Mouse (Mus musculus) embryonic fibroblast, embryonic 13.5 days (primary cell): ENCODE results near the gene Psmg4. TPM values are rescaled to one million over a fixed set of nuclear protein-coding genes. Genes with fewer than 3 reads are reported as not detected.

Experiments used
- H3K27ac ChIP-seq: 2 replicates; pipeline ENCODE4 v1.5.1; 2012; ENCODE audit warnings: low read length, control low read depth, inconsistent platforms; ENCODE audit not compliant: insufficient read depth
- H3K4me1 ChIP-seq: 2 replicates; pipeline ENCODE4 v1.6.1; 2011; ENCODE audit warnings: low read length; ENCODE audit not compliant: control insufficient read depth, insufficient read depth
- H3K4me3 ChIP-seq: 2 replicates; pipeline ENCODE4 v1.5.1; 2011; ENCODE audit warnings: mild to moderate bottlenecking, control low read depth, low read length; ENCODE audit not compliant: insufficient read depth
- CTCF ChIP-seq: IDR thresholded peaks from 2 replicates; pipeline ENCODE4 v1.5.1; 2011; ENCODE audit warnings: mild to moderate bottlenecking, control low read depth, low read length, moderate library complexity, borderline replicate concordance; ENCODE audit not compliant: insufficient read depth
- POLR2A ChIP-seq: IDR thresholded peaks from 2 replicates; pipeline ENCODE4 v1.6.1; 2011; ENCODE audit warnings: low read depth, mild to moderate bottlenecking, control low read depth, low read length, moderate library complexity
- polyA plus RNA-seq: library from polyadenylated mRNA; stranded (reverse); fragments of >200 nt; gene quantifications from 2 replicates; pipeline ENCODE4 v1.2.4, GENCODE M21; 2011; ENCODE audit warnings: low read depth; ENCODE audit not compliant: missing spikeins, insufficient read length

The Psmg4 gene
- polyA plus RNA-seq, 1 experiment = 18.5 TPM

DNA sequence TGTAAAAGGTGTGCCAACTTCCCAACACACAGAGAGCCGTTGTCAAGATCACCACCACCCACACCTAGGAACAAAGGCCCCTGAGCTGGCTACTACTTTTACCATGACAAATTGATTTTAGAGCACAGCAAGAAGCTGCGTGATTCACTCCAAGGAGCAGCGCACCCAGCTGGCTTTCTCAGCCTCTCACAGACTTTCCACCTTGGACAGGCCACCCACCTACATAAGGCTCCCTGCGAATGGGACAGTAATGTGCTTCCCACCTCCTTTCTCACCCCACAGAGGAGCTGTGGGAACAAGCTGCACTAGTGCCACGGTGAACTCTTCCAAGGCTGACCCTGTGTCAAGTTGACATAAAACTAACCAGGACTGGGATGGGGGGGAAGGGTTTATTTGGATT is 19.4 kb upstream of the Psmg4 start:
- no peaks in the 10 kb centered on the region; the same call in 1 of the 2 replicates for H3K4me1 ChIP-seq
- no peak overlapping the region for H3K4me3 ChIP-seq
- TF ChIP-seq POLR2A (no peak), CTCF (no peak)
- H3K27ac ChIP-seq = no peak overlapping the region

DNA sequence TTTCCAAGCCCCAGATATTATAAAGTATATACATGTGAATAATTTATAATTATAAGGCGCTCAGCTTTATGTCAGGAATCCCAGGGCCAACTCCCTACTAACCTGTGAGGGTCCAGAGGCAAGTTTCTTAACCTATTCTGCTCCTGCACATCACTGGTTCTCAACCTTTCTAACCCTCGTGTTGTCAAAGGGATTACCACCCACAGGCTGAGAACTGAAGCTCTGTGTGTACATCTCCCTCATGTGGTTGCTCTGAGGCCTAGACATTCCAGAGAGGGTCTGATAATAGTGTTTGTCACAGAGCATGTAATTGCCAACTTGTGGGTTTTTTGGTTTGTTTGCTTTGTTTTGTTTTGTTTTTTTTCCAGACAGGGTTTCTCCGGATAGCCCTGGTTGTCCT is 15.8 kb upstream of the Psmg4 start:
- no peak overlapping the region for H3K27ac ChIP-seq
- H3K4me1 ChIP-seq = no peaks in the 10 kb centered on the region; the same call in 1 of the 2 replicates
- no peak overlapping the region for H3K4me3 ChIP-seq
- TF ChIP-seq POLR2A (no peak), CTCF (no peak)

DNA sequence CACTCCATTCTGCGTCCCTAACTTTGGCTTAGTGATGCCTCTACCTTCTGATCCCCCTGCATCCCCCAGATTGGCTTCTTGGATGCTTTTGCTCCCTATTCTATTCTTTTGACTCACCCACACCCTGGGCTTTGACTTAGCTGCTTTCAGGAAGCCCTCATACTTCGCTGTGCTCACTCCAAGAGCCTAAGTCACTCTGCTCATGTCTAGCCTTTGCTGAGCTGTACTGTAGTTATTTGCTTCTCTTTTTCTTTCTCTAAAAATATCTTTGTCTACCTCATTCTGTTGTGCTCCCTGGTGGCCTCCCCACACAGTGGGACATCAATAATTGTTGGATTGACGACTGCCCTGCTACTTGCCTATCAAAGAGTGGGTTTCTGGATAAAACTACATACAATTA is 14.6 kb upstream of the Psmg4 start:
- H3K27ac ChIP-seq = no peak overlapping the region
- no peak overlapping the region for H3K4me3 ChIP-seq
- no peaks in the 10 kb centered on the region; the same call in 1 of the 2 replicates for H3K4me1 ChIP-seq
- TF ChIP-seq POLR2A (no peak), CTCF (no peak)

DNA sequence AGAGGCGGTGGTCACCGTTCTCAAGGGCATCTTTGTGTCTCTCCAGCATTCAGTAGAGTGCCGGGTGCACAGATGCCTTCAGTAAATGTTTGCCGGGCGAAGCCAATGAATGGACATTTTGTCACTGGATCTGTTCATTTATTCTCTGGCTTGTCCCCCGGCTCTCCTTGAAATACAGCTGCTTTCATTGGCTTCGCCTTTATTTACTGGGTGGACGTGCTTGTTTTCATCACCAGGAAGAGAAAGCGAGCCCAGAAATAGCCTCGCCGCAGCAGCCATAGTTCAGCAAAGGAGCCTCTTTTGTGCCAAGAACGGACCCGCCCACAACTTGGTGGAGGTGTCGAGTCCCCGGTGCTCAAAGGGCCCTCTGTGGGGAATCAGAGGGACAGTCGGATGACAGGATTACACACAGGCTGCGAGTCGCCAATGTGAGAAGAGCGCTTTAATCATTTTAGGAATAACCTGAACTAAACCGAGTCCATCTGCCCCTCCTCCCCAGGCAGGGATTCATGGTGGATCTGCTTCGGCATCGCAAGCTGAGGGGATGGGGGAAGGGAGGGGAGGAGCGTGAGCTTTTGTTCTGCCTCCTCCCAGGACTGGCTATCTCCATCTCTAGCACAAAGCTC is 13.9 kb upstream of the Psmg4 start:
- Histone ChIP-seq H3K4me3 (peak overlapping the region; percentile 39), H3K27ac (no peak overlapping the region; the same call in 1 of the 2 replicates), H3K4me1 (peaks cover 3% of the 10 kb centered on the region)
- TF ChIP-seq POLR2A (peak; percentile 53), CTCF (no peak)

DNA sequence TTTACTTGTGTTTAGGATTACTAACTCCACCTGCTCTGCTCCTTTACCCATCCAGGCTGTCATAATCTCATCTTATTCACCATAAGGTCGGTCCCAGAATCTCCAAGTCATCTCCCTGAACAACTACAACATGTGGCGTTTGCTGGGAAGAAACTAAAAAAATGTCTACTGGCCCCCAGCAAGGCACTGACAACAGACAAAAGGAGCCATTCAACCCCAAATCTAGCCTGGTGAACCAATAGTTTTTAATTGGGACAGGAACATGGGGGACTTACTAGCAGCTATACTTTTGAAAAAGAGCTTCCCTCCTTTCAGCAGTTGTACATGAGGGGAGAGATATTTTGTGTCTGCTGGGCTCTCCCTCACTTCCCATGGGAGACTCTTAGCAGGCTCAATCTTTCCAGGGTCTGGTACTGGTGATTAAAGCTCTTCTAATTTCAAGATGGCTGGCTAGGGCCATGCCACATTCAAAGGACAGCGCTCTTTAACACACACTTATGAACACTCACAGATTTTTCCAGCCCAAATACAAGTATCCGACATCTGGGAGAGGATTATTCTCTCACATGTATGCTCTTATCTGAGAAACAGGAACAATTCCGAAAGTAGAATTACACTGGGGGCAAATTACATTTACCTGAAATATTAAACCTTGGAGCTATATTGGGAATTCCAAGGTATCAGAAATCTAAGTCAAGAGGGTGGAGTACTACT is 13.1 kb upstream of the Psmg4 start:
- Histone ChIP-seq H3K4me3 (no peak overlapping the region), H3K27ac (no peak overlapping the region), H3K4me1 (peaks cover 3% of the 10 kb centered on the region)
- TF ChIP-seq CTCF (no peak), POLR2A (no peak)

DNA sequence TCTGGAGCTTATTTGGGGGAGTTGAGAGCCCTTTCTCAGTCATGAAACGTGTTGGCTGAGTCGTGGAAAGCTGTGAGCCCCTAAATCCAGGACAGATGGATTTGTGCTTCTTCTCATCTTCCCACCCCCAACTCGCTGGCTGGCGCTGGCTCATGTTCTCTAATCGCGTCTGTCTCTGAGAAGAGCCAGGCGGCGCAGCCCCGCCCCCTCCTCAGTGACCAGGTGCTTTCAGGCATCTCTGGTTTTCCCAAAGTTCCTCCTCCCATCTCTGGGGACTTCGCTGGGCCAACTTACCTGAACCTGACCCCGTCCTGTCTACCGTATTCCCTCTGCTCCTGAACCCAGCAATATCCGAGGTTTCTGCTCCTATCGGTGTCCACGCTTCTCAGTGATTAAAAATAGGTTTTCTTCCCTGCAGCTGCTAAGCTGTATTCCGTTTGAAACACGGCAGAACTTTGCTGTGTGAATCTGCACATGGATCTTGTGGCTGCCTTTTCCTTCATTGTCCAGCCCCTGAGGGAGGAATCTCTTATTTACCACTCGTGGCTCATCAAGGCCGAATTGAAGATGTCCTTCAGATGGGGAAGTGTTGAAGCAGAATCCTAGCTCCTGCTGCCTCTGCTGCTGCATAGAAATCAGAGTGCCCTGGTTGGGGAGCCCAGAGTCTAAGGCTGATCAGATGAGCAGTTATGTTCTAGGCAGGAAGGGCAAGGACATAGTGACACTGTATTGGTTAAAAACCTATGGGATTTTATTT is 12.3 kb upstream of the Psmg4 start:
- TF ChIP-seq CTCF (no peak), POLR2A (no peak)

DNA sequence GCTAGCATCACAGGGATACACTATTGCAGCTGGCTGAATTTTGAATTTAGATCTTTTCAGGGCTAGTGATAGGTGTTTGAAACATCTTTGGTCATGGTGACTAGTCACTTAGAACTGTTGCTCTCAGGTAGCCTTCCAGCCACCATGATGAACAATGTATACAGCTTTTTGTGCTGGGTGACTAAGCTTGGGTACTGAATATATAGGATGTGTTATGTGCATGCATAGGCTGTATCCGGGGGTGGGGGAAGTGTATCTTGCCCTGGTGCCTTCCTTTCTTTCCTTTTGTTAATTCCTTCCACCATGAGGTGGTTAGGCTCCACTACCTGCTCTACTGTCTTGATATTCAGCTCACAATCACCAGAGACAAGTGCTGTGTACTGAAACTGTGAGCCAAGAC is 11.3 kb upstream of the Psmg4 start:
- TF ChIP-seq POLR2A (no peak), CTCF (no peak)
- Histone ChIP-seq H3K27ac (no peak overlapping the region), H3K4me1 (peaks cover 3% of the 10 kb centered on the region), H3K4me3 (no peak overlapping the region)

More for the DNA sequence above, 12.3 kb upstream of the Psmg4 start:
- H3K27ac ChIP-seq = no peak overlapping the region
- peaks cover 3% of the 10 kb centered on the region for H3K4me1 ChIP-seq
- H3K4me3 ChIP-seq = no peak overlapping the region

DNA sequence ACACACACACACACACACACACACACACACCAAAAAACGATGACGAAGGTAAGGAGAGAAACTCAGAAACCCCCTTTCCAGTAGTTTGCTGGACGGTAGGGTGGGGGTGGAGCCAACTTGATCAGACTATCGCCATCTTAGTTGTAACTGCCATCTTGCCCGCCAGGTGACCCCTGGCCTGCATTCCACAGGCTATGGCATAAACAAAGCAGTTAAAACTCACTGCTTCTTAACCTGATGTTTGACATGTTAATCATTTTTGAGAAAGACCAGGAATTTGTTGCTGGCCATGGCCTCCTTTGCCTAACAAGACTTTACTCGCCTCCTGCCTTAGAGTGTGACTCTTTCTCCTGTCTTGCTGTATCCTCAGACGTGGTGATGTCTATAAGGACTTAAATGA is 10.1 kb upstream of the Psmg4 start:
- TF ChIP-seq CTCF = no peak
- no peak for TF ChIP-seq POLR2A

DNA sequence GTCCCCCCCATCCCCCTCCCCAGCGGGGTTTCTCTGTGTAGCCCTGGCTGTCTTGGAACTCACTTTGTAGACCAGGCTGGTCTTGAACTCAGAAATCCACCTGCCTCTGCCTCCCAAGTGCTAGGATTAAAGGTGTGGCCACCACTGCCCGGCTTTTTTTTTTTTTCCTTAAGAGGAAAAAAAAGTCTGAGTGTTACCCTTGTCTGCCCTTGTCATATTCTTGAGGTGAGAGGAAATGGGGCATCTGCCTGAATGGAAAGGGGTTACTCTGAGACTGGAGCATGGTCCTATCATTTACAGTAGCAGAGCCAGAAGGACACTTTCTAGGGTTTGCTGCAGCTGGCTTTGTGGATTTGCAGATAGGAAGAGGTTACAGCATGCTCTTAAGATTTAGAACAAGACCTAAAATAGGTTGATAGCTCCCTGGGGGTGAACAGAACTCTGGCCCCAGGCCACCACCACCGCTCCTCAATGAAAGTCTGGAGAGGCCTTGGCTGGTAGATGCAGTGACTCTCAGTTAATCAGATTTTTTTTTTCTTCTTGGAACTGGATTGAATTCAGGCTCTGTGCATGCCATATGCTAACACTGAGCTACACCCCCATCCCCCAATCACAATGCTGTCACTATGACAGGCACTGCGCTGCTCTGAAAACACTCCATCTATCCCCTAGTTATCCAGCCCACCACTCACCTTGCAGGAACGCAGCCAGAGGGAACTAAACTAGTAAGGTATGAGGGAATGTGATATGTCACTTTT is 9.3 kb upstream of the Psmg4 start:
- TF ChIP-seq CTCF = no peak
- TF ChIP-seq POLR2A = no peak
- H3K27ac ChIP-seq = no peak overlapping the region
- no peak overlapping the region for H3K4me3 ChIP-seq
- H3K4me1 ChIP-seq = peaks cover 3% of the 10 kb centered on the region; the same call in 1 of the 2 replicates

More for the DNA sequence above, 10.1 kb upstream of the Psmg4 start:
- Histone ChIP-seq H3K4me3 (no peak overlapping the region), H3K27ac (no peak overlapping the region), H3K4me1 (peaks cover 3% of the 10 kb centered on the region)
